Mouse (Mus musculus): ENCODE measurements at regions not wholly inside any gene's neighbourhood (a gene's known extent, or its start where the extent isn't known, plus 50 kb on each side); places are given as distances from the start of the nearest gene placed in this dataset.

DNA sequence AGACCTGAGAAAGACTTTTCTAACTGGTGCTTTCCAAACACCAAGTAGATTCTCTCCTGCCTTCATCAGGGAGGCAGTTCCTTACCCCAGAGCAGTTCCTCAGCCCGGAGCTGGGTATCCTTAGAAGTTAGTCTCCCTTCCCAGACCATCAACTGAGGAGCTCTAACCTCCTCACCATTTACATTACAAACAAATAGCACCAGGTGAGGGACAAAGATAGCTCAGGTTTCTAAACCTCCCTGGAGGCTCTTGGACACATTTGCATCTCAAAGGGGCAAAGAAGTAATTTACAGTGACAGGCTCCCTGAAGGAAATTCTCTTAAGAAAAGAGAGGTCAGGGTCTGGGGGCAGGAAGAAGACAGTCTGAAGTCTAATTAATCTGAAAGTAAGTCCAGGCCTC is 486.5 kb upstream of the Tmem132c start:
- Histone ChIP-seq H3K4me1 (ENCODE audit: insufficient read depth, low read depth, low read length) (no peaks in the 10 kb centered on the region), H3K4me3 (ENCODE audit: low read depth, low read length) (no peak overlapping the region), H3K9me3 (replicated peaks) (peaks cover 45% of the 10 kb centered on the region), H3K27me3 (ENCODE audit: insufficient read depth, low read length) (no peaks in the 10 kb centered on the region), H3K36me3 (replicated peaks) (no peaks in the 10 kb centered on the region)
- ATAC-seq (ENCODE audit: extremely low read depth, insufficient number of reproducible peaks, low FRiP score, poor library complexity, severe bottlenecking): no peak
- TF ChIP-seq GATA2 (IDR thresholded peaks at IDR 0.05; ENCODE audit: borderline replicate concordance, low read depth, low read length): no peak
- no peak for TF ChIP-seq TAL1 (conservative IDR thresholded peaks at IDR 0.05; ENCODE audit: low read depth, low read length)
- TF ChIP-seq GATA1 (IDR thresholded peaks at IDR 0.05; ENCODE audit: borderline replicate concordance, low read length): no peak
- TF ChIP-seq CTCF (IDR thresholded peaks at IDR 0.05; ENCODE audit: low read depth, low read length): no peak
- TF ChIP-seq POLR2AphosphoS5 (IDR thresholded peaks at IDR 0.05; ENCODE audit: insufficient replicate concordance, low read depth, low read length): no peak
- no peak for DNase-seq (ENCODE audit: low spot score)

DNA sequence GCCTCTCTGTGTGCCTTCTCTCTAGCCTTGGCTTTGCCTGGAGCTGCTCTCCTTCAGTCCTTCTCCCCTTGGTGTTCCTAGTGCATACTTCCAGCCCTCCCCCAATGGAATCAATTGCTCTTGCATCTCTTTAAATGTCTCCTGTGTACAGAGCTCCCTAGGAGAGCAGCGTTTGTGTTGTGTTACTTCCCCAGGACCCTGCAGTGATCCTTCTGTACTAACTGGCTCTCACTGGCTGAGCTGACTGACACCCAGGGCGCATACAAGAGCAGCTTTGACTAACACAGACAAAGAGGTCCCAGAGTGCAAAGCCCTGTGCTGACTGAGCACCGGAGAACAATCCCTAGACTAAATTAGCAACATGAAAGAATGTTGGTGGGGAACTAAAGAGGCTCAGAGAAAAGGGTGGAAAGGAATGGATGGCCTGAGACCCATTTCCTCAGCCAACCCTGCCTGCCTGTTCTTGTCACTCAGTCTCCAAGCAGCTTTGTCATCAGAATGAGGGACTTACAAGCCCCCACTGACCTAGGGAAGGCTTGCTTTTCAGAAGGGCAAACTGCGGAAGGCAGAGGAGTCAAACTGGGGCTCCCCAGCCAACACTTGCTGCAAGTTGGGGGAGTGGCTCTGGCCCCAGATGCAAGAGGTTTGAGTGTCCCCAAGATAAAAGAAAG is 476.4 kb upstream of the Tmem132c start:
- DNase-seq (ENCODE audit: low spot score) (no peak), ATAC-seq (ENCODE audit: extremely low read depth, insufficient number of reproducible peaks, low FRiP score, poor library complexity, severe bottlenecking) (no peak)
- Histone ChIP-seq H3K9me3 (replicated peaks) (peaks cover 50% of the 10 kb centered on the region), H3K4me3 (ENCODE audit: low read depth, low read length) (no peak overlapping the region), H3K27me3 (ENCODE audit: insufficient read depth, low read length) (no peaks in the 10 kb centered on the region), H3K36me3 (replicated peaks) (no peaks in the 10 kb centered on the region), H3K4me1 (ENCODE audit: insufficient read depth, low read depth, low read length) (no peaks in the 10 kb centered on the region)
- no peak for TF ChIP-seq CTCF (IDR thresholded peaks at IDR 0.05; ENCODE audit: low read depth, low read length)
- no peak for TF ChIP-seq POLR2AphosphoS5 (IDR thresholded peaks at IDR 0.05; ENCODE audit: insufficient replicate concordance, low read depth, low read length)
- no peak for TF ChIP-seq GATA1 (IDR thresholded peaks at IDR 0.05; ENCODE audit: borderline replicate concordance, low read length)
- TF ChIP-seq TAL1 (conservative IDR thresholded peaks at IDR 0.05; ENCODE audit: low read depth, low read length): no peak
- TF ChIP-seq GATA2 (IDR thresholded peaks at IDR 0.05; ENCODE audit: borderline replicate concordance, low read depth, low read length): no peak

DNA sequence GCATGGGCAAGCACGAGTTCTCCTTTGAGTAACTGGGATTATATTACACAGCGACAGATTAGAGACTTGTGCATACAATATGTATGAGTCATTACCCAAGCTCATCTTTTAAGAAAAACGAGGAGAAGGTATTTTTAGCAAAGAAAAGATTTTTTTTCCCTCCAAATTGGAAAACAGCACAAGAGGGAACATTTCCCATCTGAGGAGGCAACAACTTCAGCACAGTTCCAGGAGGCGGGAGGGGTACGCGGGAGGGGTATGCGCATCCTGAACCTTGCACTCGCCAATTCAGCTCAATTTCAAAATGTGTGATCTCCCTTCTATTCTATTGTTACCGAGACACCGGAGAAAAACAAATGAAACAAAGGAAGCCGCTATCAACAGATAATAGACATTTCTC is 472.6 kb upstream of the Tmem132c start:
- Histone ChIP-seq H3K4me3 (ENCODE audit: low read depth, low read length) (no peak overlapping the region), H3K36me3 (replicated peaks) (no peaks in the 10 kb centered on the region), H3K27me3 (ENCODE audit: insufficient read depth, low read length) (no peaks in the 10 kb centered on the region), H3K9me3 (replicated peaks) (peaks cover 38% of the 10 kb centered on the region), H3K4me1 (ENCODE audit: insufficient read depth, low read depth, low read length) (no peaks in the 10 kb centered on the region)
- TF ChIP-seq GATA1 (IDR thresholded peaks at IDR 0.05; ENCODE audit: borderline replicate concordance, low read length) (no peak), CTCF (IDR thresholded peaks at IDR 0.05; ENCODE audit: low read depth, low read length) (no peak), GATA2 (IDR thresholded peaks at IDR 0.05; ENCODE audit: borderline replicate concordance, low read depth, low read length) (no peak), TAL1 (conservative IDR thresholded peaks at IDR 0.05; ENCODE audit: low read depth, low read length) (no peak), POLR2AphosphoS5 (IDR thresholded peaks at IDR 0.05; ENCODE audit: insufficient replicate concordance, low read depth, low read length) (no peak)
- DNase-seq (ENCODE audit: low spot score) (no peak), ATAC-seq (ENCODE audit: extremely low read depth, insufficient number of reproducible peaks, low FRiP score, poor library complexity, severe bottlenecking) (no peak)

DNA sequence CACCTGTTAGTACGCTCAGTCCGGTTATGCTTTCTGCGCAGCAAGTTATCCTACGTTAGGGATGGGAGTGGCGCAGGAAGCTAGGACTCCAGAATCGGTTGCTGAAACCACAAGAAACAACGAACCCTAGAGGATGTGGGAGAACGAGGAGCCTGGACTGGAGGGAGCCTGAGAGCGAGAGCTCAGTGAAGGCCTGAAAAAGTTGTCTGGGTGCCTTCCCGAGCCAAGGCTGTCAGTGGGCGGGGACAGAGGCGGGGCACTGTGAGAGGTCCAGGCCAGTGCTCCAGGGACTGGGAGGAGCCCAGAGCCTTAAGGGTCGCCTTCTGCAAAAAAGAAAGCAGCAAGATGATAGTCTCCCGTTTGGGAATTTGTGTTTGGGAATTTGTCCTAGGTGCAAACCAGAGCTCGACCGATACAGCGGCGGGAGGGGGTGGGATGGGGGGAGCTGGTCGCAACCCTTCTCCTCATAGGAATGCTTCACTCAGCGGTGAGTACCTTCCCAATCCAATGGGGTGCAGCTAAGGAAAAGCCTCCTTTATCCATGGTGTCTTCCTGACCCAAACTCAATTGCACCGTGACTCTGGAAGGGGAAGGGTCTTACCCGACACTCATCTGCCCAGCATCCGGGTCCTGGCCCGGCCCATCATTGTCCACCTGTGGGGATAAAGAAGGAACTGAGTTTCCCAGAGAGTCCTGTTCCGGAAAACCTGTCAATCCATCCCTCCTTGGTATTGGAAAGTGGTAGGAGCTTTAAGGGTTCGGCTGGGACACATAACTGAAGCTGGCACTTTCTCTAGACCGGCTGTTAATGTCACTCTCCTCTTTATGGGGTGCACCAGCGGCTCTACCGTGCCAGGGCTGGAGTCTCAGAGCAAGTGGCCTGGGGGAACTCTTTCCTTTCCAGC is 453.6 kb upstream of the Tmem132c start:
- DNase-seq (ENCODE audit: low spot score) (no peak), ATAC-seq (ENCODE audit: extremely low read depth, insufficient number of reproducible peaks, low FRiP score, poor library complexity, severe bottlenecking) (no peak)
- H3K9me3 ChIP-seq (replicated peaks): peaks cover 42% of the 10 kb centered on the region
- no peaks in the 10 kb centered on the region for H3K27me3 ChIP-seq (ENCODE audit: insufficient read depth, low read length)
- H3K4me3 ChIP-seq (ENCODE audit: low read depth, low read length): no peak overlapping the region
- H3K36me3 ChIP-seq (replicated peaks): no peaks in the 10 kb centered on the region
- no peaks in the 10 kb centered on the region for H3K4me1 ChIP-seq (ENCODE audit: insufficient read depth, low read depth, low read length)
- TF ChIP-seq TAL1 (conservative IDR thresholded peaks at IDR 0.05; ENCODE audit: low read depth, low read length) (no peak), GATA2 (IDR thresholded peaks at IDR 0.05; ENCODE audit: borderline replicate concordance, low read depth, low read length) (no peak), GATA1 (IDR thresholded peaks at IDR 0.05; ENCODE audit: borderline replicate concordance, low read length) (no peak), CTCF (IDR thresholded peaks at IDR 0.05; ENCODE audit: low read depth, low read length) (no peak), POLR2AphosphoS5 (IDR thresholded peaks at IDR 0.05; ENCODE audit: insufficient replicate concordance, low read depth, low read length) (no peak)

DNA sequence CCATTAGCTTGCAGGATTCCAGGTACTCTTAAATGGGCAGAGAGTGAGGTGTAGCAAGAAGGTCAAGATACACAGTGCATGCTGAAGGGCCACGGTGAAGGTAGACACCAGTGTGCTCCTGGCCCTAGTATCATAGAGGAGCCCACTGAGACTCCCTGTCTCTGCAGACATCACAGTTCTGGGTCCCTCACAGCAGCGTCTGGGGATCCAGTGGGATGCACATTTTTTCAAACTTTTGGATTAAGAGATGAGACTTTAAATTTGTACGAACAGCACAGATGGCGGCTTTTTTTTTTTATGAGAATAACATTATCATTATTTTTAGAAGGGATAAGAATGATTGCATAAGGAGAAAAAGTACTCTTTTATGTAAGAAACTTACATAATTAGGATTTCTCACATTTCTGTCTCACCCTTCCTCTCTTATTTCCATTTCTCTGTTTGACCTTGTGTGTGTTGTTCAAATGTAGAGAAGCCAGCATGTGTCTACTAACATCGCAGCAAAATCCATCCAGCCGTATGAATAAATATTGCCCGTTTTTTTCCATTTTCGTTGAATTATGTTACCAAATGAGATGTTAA is 441.8 kb upstream of the Tmem132c start:
- Histone ChIP-seq H3K36me3 (replicated peaks) (no peaks in the 10 kb centered on the region), H3K4me1 (ENCODE audit: insufficient read depth, low read depth, low read length) (no peaks in the 10 kb centered on the region), H3K4me3 (ENCODE audit: low read depth, low read length) (no peak overlapping the region), H3K9me3 (replicated peaks) (peaks cover 31% of the 10 kb centered on the region), H3K27me3 (ENCODE audit: insufficient read depth, low read length) (no peaks in the 10 kb centered on the region)
- TF ChIP-seq CTCF (IDR thresholded peaks at IDR 0.05; ENCODE audit: low read depth, low read length) (no peak), POLR2AphosphoS5 (IDR thresholded peaks at IDR 0.05; ENCODE audit: insufficient replicate concordance, low read depth, low read length) (no peak), GATA2 (IDR thresholded peaks at IDR 0.05; ENCODE audit: borderline replicate concordance, low read depth, low read length) (no peak), GATA1 (IDR thresholded peaks at IDR 0.05; ENCODE audit: borderline replicate concordance, low read length) (no peak), TAL1 (conservative IDR thresholded peaks at IDR 0.05; ENCODE audit: low read depth, low read length) (no peak)
- ATAC-seq (ENCODE audit: extremely low read depth, insufficient number of reproducible peaks, low FRiP score, poor library complexity, severe bottlenecking) (no peak), DNase-seq (ENCODE audit: low spot score) (no peak)

DNA sequence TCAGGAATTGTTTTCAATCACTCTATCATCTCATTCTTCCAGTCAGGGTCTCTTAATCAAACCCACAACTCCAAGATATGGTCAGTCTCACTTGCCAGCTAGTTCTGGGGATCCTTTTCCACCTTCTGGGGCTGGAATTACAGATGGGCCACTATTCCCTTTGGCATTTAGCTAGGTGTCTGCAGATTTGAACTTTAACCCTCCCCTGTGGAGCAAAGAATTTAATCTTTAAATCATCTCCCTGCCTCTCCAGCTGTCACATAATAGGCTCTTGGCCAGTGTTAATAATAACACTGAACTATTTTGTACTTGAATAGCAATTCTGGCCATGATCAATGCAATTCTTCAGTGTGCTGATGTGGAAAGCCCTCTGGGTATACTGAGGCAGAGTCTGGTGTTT is 435.0 kb upstream of the Tmem132c start:
- DNase-seq (ENCODE audit: low spot score): no peak
- no peak for ATAC-seq (ENCODE audit: extremely low read depth, insufficient number of reproducible peaks, low FRiP score, poor library complexity, severe bottlenecking)
- H3K9me3 ChIP-seq (replicated peaks): peaks cover 27% of the 10 kb centered on the region
- no peak overlapping the region for H3K4me3 ChIP-seq (ENCODE audit: low read depth, low read length)
- no peaks in the 10 kb centered on the region for H3K27me3 ChIP-seq (ENCODE audit: insufficient read depth, low read length)
- H3K4me1 ChIP-seq (ENCODE audit: insufficient read depth, low read depth, low read length): no peaks in the 10 kb centered on the region
- H3K36me3 ChIP-seq (replicated peaks): no peaks in the 10 kb centered on the region
- TF ChIP-seq POLR2AphosphoS5 (IDR thresholded peaks at IDR 0.05; ENCODE audit: insufficient replicate concordance, low read depth, low read length) (no peak), TAL1 (conservative IDR thresholded peaks at IDR 0.05; ENCODE audit: low read depth, low read length) (no peak)
